Mouse (Mus musculus) hindbrain, postnatal 0 days (tissue): Measurements from ENCODE around the gene Cap1. TPM values are rescaled to one million over a fixed set of nuclear protein-coding genes. Genes with fewer than 3 reads are reported as not detected.

Source experiments
- ATAC-seq: fragments of 200-750 bp; cut with Nextera tagmentation; 2 replicates; pipeline ENCODE4 v1.8.0; 2017; ENCODE audit warnings: mild to moderate bottlenecking, moderate TSS enrichment, moderate library complexity
- DNase-seq: peaks from one replicate; pipeline ENCODE4 v3.0.0-alpha.2; 2015; ENCODE audit warnings: low spot score
- H3K27ac ChIP-seq: fragments of 300-500 bp; sonication (generic); 2 replicates; pipeline ENCODE4 v1.5.1; 2014; ENCODE audit warnings: mild to moderate bottlenecking
- H3K27me3 ChIP-seq: fragments of 300-500 bp; sonication (generic); 2 replicates; pipeline ENCODE4 v1.6.1; 2014; ENCODE audit warnings: low read length, mixed read lengths; ENCODE audit not compliant: insufficient read depth
- H3K36me3 ChIP-seq: fragments of 300-500 bp; sonication (generic); 2 replicates; pipeline ENCODE4 v1.6.1; 2014; ENCODE audit warnings: low read length, mixed read lengths; ENCODE audit not compliant: insufficient read depth
- H3K4me1 ChIP-seq: fragments of 300-500 bp; sonication (generic); 2 replicates; pipeline ENCODE4 v1.6.1; 2014; ENCODE audit warnings: antibody characterized with exemption, low read length, mixed read lengths; ENCODE audit not compliant: insufficient read depth
- H3K4me2 ChIP-seq: fragments of 300-500 bp; sonication (generic); 2 replicates; pipeline ENCODE4 v1.6.1; 2014; ENCODE audit warnings: low read depth, mild to moderate bottlenecking, low read length, moderate library complexity, mixed read lengths
- H3K4me3 ChIP-seq: fragments of 300-500 bp; sonication (generic); 2 replicates; pipeline ENCODE4 v1.5.1; 2014; ENCODE audit warnings: low read length
- H3K9ac ChIP-seq: fragments of 300-500 bp; sonication (generic); replicated peaks from 2 replicates; pipeline ENCODE4 v1.6.1; 2014; ENCODE audit warnings: mild to moderate bottlenecking, low read length, moderate library complexity, mixed read lengths
- H3K9me3 ChIP-seq: fragments of 300-500 bp; sonication (generic); 2 replicates; pipeline ENCODE4 v1.6.1; 2016; ENCODE audit warnings: low read length, mixed read lengths
- CTCF ChIP-seq: IDR thresholded peaks from 2 replicates; pipeline ENCODE4 v1.5.1; 2016; ENCODE audit warnings: antibody characterized with exemption, control low read depth, low read depth
- WGBS: fragments of 180-500 bp; shearing (Covaris S2); extraction: QIAGEN DNeasy Blood & Tissue Kit; methylation state at CpG from one replicate; pipeline ENCODE4 v1.1.7; 2014; 5-methylcytosine and 5-hydroxymethylcytosine counted together
- polyA plus RNA-seq: library from polyadenylated mRNA; unstranded; fragments of >200 nt; fragmentation: Nextera tagmentation; extraction: Ambion mirVana; gene quantifications from 2 replicates; pipeline ENCODE4 v1.2.1, GENCODE M21; 2015
- total RNA-seq: library from RNA; depleted of rRNA; stranded (reverse); fragments of >200 nt; gene quantifications from 2 replicates; pipeline ENCODE4 v1.2.3, GENCODE M21; 2014

Cap1 gene
- total and polyA plus RNA-seq, 2 experiments from 2014 or later: 60.1 to 133 TPM

GRCm38 (mm10) chr4:122903709-122904108 is 17.9 kb upstream of the Cap1 start:
- no peak overlapping the region for H3K4me2 ChIP-seq
- H3K9ac ChIP-seq: no peak overlapping the region
- H3K4me1 ChIP-seq: peaks cover under 1% of the 10 kb centered on the region; the same call in 1 of the 2 replicates
- ATAC-seq: no peak
- H3K9me3 ChIP-seq: no peaks in the 10 kb centered on the region
- no peak overlapping the region for H3K27ac ChIP-seq
- H3K36me3 ChIP-seq: no peaks in the 10 kb centered on the region
- DNase-seq: no peak
- H3K27me3 ChIP-seq: no peaks in the 10 kb centered on the region
- no peak overlapping the region for H3K4me3 ChIP-seq
- no peak for TF ChIP-seq CTCF
- WGBS: 90% methylated on average over 3 of the region's 3 CpGs

GRCm38 (mm10) chr4:122902156-122902555 is 16.3 kb upstream of the Cap1 start:
- H3K4me3 ChIP-seq: no peak overlapping the region
- H3K27me3 ChIP-seq: no peaks in the 10 kb centered on the region
- H3K9ac ChIP-seq: no peak overlapping the region
- 35% methylated on average over 6 of the region's 6 CpGs for WGBS
- H3K9me3 ChIP-seq: no peaks in the 10 kb centered on the region
- ATAC-seq (no peak), DNase-seq (no peak)
- H3K27ac ChIP-seq: no peak overlapping the region
- no peaks in the 10 kb centered on the region for H3K4me1 ChIP-seq
- peak; percentile 49 for TF ChIP-seq CTCF
- no peaks in the 10 kb centered on the region for H3K36me3 ChIP-seq
- H3K4me2 ChIP-seq: no peak overlapping the region

DNA sequence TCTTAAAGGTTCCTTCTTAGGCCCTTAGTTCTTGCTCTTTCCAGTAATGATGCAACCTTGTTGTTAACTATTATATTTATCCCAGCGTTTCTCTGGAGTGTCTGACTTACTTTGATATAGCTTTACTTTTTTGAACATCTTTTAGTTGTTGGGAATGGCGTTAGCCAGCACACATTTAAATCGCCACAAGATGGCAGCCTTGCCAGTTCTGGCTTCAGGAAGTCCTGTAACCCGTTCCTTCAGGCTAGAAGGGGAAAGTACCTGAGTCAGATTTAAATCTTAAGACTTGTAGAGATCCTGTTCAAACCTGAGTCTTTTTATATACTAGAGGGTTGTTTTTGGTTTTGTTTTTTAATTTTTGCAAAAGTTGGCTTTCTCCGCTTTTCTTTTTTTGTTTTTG is 12.5 kb upstream of the Cap1 start:
- ATAC-seq (peak; percentile 70; the same call in 1 of the 2 replicates), DNase-seq (peak; percentile 88)
- Histone ChIP-seq H3K27ac (no peak overlapping the region), H3K4me2 (no peak overlapping the region), H3K9me3 (no peaks in the 10 kb centered on the region), H3K4me3 (no peak overlapping the region), H3K9ac (no peak overlapping the region), H3K27me3 (no peaks in the 10 kb centered on the region), H3K4me1 (no peaks in the 10 kb centered on the region), H3K36me3 (no peaks in the 10 kb centered on the region)
- peak; percentile 81 for TF ChIP-seq CTCF
- 17% methylated on average over 5 of the region's 5 CpGs for WGBS

- Histone ChIP-seq H3K9ac (no peak overlapping the region), H3K36me3 (no peaks in the 10 kb centered on the region), H3K27me3 (no peaks in the 10 kb centered on the region), H3K4me3 (no peak overlapping the region), H3K27ac (no peak overlapping the region), H3K4me2 (no peak overlapping the region), H3K9me3 (no peaks in the 10 kb centered on the region), H3K4me1 (no peaks in the 10 kb centered on the region)
- ATAC-seq: no peak
- TF ChIP-seq CTCF: no peak
- 91% methylated on average over 4 of the region's 4 CpGs for WGBS
- no peak for DNase-seq
Observed at GRCm38 (mm10) chr4:122897750-122898149, 11.9 kb upstream of the Cap1 start.

- DNase-seq (no peak), ATAC-seq (no peak)
- Histone ChIP-seq H3K4me3 (no peak overlapping the region), H3K9me3 (no peaks in the 10 kb centered on the region), H3K36me3 (no peaks in the 10 kb centered on the region), H3K4me2 (no peak overlapping the region), H3K4me1 (peaks cover under 1% of the 10 kb centered on the region; the same call in 1 of the 2 replicates), H3K9ac (no peak overlapping the region), H3K27me3 (no peaks in the 10 kb centered on the region), H3K27ac (no peak overlapping the region)
- 63% methylated on average over 5 of the region's 5 CpGs for WGBS
- TF ChIP-seq CTCF: no peak
Observed at GRCm38 (mm10) chr4:122892157-122892556, 6.3 kb upstream of the Cap1 start.

DNA sequence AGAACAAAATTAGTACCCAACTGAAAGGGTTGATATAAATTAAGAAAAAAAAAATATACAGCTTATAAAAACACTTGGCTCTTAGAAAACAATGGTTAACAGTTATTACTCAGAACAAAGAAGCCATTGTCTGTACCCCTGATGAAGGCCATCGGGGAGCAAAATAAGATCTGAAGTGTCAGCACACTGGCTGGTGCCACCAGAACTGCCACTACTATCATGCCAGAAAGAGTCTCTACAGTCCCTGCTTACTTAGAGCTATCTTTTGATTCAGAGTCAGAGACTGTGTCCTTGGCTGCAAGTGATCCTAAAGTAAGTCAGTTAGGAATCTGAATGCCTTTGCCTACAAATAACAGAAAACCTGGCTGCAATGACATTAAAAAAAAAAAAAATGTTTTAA is 5.7 kb upstream of the Cap1 start:
- ATAC-seq: no peak
- Histone ChIP-seq H3K36me3 (no peaks in the 10 kb centered on the region), H3K9ac (no peak overlapping the region), H3K4me2 (no peak overlapping the region), H3K27ac (peak overlapping the region; percentile 33), H3K4me3 (no peak overlapping the region), H3K9me3 (no peaks in the 10 kb centered on the region), H3K27me3 (no peaks in the 10 kb centered on the region), H3K4me1 (peaks cover 5% of the 10 kb centered on the region; the same call in 1 of the 2 replicates)
- no peak for DNase-seq
- TF ChIP-seq CTCF: no peak
- 21% methylated on average over 1 of the region's 1 CpGs for WGBS

GRCm38 (mm10) chr4:122890881-122891481 is 5.1 kb upstream of the Cap1 start:
- Histone ChIP-seq H3K27me3 (no peaks in the 10 kb centered on the region), H3K36me3 (no peaks in the 10 kb centered on the region), H3K4me2 (no peak overlapping the region), H3K4me3 (no peak overlapping the region), H3K4me1 (peaks cover 5% of the 10 kb centered on the region; the same call in 1 of the 2 replicates), H3K9me3 (no peaks in the 10 kb centered on the region), H3K27ac (peak overlapping the region; percentile 33), H3K9ac (no peak overlapping the region)
- ATAC-seq: peak; percentile 84
- TF ChIP-seq CTCF: no peak
- DNase-seq: peak; percentile 91
- 3% methylated on average over 3 of the region's 3 CpGs for WGBS
